Mouse (Mus musculus): ENCODE measurements at regions not wholly inside any gene's neighbourhood (a gene's known extent, or its start where the extent isn't known, plus 50 kb on each side); places are given as distances from the start of the nearest gene placed in this dataset.

DNA sequence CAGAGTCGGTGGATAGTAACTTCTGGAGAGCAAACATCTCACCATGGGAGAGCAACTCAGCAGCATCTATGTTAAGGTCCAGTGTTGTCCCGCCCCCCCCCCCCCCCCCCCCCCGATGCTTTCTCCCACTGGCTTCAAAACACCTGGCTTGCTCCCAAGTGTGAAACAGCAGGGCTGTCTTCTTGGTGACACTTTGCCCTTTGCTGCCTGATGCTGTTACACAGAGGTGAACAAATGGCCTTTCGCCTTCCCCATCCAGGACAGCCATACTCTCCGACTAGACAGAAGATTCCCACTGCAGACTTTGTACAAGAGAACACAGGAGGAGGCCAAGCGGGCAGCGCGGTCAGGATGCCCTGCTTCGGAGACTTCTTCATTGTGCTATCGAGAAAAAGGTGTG lies 111.8 kb upstream of the Lef1 start:
- TF ChIP-seq GATA1 (IDR thresholded peaks at IDR 0.05; ENCODE audit: low read length) = no peak

DNA sequence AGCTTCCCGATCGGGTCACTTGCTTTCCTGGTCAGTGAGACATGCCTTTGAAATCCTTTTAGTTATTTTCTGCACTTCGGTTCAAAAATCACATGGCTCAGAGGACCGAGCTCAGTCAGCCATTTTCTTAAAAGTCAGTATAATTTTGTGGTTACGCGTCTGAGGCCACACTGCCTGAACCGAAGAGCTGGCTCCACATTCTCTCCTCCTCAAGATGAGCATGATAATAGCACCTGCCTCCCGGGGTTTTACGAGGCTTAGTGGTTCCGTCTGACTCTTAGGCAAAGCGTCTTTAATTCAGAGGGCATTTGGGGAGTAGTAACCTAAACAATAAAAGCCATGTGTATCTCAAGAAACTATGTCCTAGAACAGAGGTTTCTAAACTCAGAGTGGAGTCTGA lies 113.5 kb upstream of the Lef1 start:
- no peak for TF ChIP-seq GATA1 (IDR thresholded peaks at IDR 0.05; ENCODE audit: low read length)

DNA sequence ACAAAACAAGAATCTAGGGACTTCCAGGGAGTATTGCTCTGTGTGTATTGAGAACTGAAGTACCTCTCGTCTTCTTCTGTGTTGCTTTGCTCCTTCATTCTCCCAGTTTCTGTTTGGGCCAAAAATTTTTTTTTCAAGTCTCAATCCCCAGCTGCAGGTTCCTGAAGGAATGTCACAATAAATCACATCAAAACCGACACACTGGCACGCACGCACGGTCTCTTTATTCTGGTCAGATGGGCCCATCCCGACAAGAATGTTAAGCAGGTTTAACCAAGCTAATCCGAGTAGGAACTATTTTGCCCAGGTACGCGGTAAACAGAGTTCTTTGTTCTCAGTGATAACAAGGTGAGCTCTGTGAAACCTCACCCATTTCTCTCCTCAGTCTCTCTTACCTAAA lies 118.3 kb upstream of the Lef1 start:
- no peak for TF ChIP-seq GATA1 (IDR thresholded peaks at IDR 0.05; ENCODE audit: low read length)

- no peak for TF ChIP-seq GATA1 (IDR thresholded peaks at IDR 0.05; ENCODE audit: low read length)
Measured at GRCm38 (mm10) chr3:130986708-130987107, 123.6 kb upstream of the Lef1 start.

GRCm38 (mm10) chr3:130986101-130986500 lies 124.2 kb upstream of the Lef1 start:
- TF ChIP-seq GATA1 (IDR thresholded peaks at IDR 0.05; ENCODE audit: low read length) = no peak

DNA sequence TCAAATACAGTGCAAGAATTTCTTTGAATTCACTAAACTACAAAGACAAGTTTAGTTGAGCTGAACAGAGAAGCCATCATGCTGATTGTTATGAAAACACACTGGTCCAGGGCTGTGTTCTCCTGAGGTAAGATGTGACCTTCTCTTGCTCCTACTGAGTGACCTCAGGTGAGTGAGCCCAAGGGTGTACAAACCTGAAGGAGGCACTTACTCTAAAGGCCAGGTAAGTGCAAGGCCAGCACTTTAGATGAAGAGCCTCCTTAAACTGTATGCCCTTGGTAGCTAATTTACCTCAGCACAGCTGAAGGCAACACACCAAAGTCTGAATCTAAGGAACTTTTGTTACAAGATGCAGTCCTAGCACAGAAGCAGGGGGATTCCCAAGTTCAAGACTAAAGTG lies 128.7 kb upstream of the Lef1 start:
- TF ChIP-seq GATA1 (IDR thresholded peaks at IDR 0.05; ENCODE audit: low read length) = no peak

GRCm38 (mm10) chr3:130978986-130979642 lies 131.2 kb upstream of the Lef1 start:
- no peak for TF ChIP-seq GATA1 (IDR thresholded peaks at IDR 0.05; ENCODE audit: low read length)

DNA sequence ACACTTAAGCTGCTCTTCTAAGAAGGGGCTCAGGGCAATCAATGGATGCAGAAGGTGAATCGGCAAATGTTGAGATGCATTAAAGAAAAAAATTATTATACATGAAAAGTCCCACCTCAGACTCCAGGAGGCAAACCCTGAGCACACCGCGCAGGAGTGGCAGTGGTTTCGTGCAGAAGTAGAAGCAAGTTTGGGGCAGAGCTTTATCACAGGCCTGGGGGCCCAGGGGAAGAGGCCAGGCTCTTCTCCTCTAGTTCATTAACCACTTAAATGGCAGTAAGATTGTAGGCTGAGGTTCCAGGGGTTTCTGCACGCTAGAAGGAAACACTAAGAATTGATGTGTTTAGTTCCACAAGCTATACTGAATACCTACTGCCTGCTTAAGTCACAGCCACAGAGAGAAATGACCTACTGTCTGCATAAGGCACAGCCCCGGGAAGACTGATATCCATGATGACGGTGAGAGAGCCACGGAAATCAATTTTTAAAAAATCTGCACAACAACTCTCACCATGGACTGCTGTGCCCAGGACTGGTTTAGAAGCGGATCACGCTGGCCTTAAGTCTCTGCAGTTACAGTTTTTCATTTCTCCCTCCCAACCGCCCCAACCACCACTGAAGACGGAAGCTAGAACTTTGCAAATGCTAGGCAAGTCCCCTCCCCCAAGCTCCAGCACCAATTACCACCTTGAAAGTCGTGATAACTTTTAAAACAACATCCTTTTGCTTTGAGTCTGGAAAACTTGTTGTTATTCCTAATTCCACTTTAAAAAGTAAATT lies 132.2 kb upstream of the Lef1 start:
- TF ChIP-seq GATA1 (IDR thresholded peaks at IDR 0.05; ENCODE audit: low read length) = no peak

- no peak for TF ChIP-seq GATA1 (IDR thresholded peaks at IDR 0.05; ENCODE audit: low read length)
Measured at GRCm38 (mm10) chr3:130976206-130976605, 134.1 kb upstream of the Lef1 start.

- no peak for TF ChIP-seq GATA1 (IDR thresholded peaks at IDR 0.05; ENCODE audit: low read length)
Measured at GRCm38 (mm10) chr3:130975291-130975690, 135.0 kb upstream of the Lef1 start.

GRCm38 (mm10) chr3:130972126-130972525 lies 138.1 kb upstream of the Lef1 start:
- no peak for TF ChIP-seq GATA1 (IDR thresholded peaks at IDR 0.05; ENCODE audit: low read length)

DNA sequence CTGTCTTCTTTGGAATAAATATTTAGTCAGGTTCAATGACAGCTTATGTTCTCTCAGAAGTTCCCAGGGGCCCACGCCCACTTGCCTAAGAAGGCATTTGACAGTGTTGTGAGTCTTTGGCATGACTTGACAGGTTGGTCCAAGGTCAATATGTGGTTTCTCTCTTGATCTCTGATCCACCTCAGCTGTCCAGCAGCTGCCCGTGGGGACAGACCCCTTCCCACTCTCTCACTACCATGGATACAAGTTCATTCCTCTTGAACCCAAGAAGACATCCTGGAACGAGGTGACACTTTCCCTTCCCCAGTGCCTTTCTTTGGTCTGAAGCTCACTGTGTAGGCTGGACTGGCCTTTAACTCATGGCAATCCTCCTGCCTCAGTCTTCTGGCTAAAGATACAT lies 145.0 kb upstream of the Lef1 start:
- no peak for TF ChIP-seq GATA1 (IDR thresholded peaks at IDR 0.05; ENCODE audit: low read length)

GRCm38 (mm10) chr3:130964088-130964487 lies 146.2 kb upstream of the Lef1 start:
- no peak for TF ChIP-seq GATA1 (IDR thresholded peaks at IDR 0.05; ENCODE audit: low read length)

- TF ChIP-seq GATA1 (IDR thresholded peaks at IDR 0.05; ENCODE audit: low read length) = no peak
Measured at GRCm38 (mm10) chr3:130963625-130964024, 146.6 kb upstream of the Lef1 start.

GRCm38 (mm10) chr3:130962701-130963472 lies 147.4 kb upstream of the Lef1 start:
- no peak for TF ChIP-seq GATA1 (IDR thresholded peaks at IDR 0.05; ENCODE audit: low read length)

- no peak for TF ChIP-seq GATA1 (IDR thresholded peaks at IDR 0.05; ENCODE audit: low read length)
Measured at GRCm38 (mm10) chr3:130962151-130962633, 148.1 kb upstream of the Lef1 start.

Data from G1E-ER4 (cell line).